Mouse (Mus musculus) embryonic facial prominence, embryonic 11.5 days (tissue): ENCODE measurements around the gene Cd93. TPM values are rescaled to one million over a fixed set of nuclear protein-coding genes. Genes with fewer than 3 reads are reported as not detected.
A peak's percentile ranks its signal among the peaks of the same experiment; 100 is the strongest.

Source experiments
- ATAC-seq: fragments of 200-750 bp; cut with Nextera tagmentation; replicated peaks from 2 replicates; pipeline ENCODE4 v1.8.0; 2017; ENCODE audit warnings: low read depth; ENCODE audit not compliant: insufficient number of reproducible peaks, low FRiP score, low TSS enrichment
- DNase-seq: peaks from one replicate; pipeline ENCODE4 v3.0.0-alpha.2; 2015; ENCODE audit warnings: low spot score
- H3K27ac ChIP-seq: fragments of 300-500 bp; sonication (generic); replicated peaks from 2 replicates; pipeline ENCODE4 v1.5.1; 2014; ENCODE audit warnings: mild to moderate bottlenecking, low read depth, low read length, control low read depth
- H3K27me3 ChIP-seq: fragments of 300-500 bp; sonication (generic); 2 replicates; pipeline ENCODE4 v1.6.1; 2014; ENCODE audit warnings: mild to moderate bottlenecking, low read length, moderate library complexity, mixed read lengths; ENCODE audit not compliant: control insufficient read depth, insufficient read depth
- H3K36me3 ChIP-seq: fragments of 300-500 bp; sonication (generic); replicated peaks from 2 replicates; pipeline ENCODE4 v1.6.1; 2014; ENCODE audit warnings: low read depth, mild to moderate bottlenecking, low read length, moderate library complexity, mixed read lengths; ENCODE audit not compliant: control insufficient read depth, insufficient read depth
- H3K4me1 ChIP-seq: fragments of 300-500 bp; sonication (generic); 2 replicates; pipeline ENCODE4 v1.6.1; 2014; ENCODE audit warnings: low read length, mixed read lengths; ENCODE audit not compliant: control insufficient read depth, insufficient read depth
- H3K4me2 ChIP-seq: fragments of 300-500 bp; sonication (generic); 2 replicates; pipeline ENCODE4 v1.6.1; 2014; ENCODE audit warnings: low read depth, mild to moderate bottlenecking, control low read depth, low read length, moderate library complexity
- H3K4me3 ChIP-seq: fragments of 300-500 bp; sonication (generic); 2 replicates; pipeline ENCODE4 v1.5.1; 2014; ENCODE audit warnings: low read depth, low read length, control low read depth
- H3K9ac ChIP-seq: fragments of 300-500 bp; sonication (generic); replicated peaks from 2 replicates; pipeline ENCODE4 v1.6.1; 2014; ENCODE audit warnings: mild to moderate bottlenecking, control low read depth, low read length
- H3K9me3 ChIP-seq: fragments of 300-500 bp; sonication (generic); replicated peaks from 2 replicates; pipeline ENCODE4 v1.6.1; 2016; ENCODE audit warnings: mild to moderate bottlenecking, low read length, inconsistent platforms, mixed read lengths; ENCODE audit not compliant: control insufficient read depth
- WGBS: fragments of 180-500 bp; shearing (Covaris S2); extraction: QIAGEN DNeasy Blood & Tissue Kit; methylation state at CpG from one replicate; pipeline ENCODE4 v1.1.7; 2014; 5-methylcytosine and 5-hydroxymethylcytosine counted together
- polyA plus RNA-seq: library from polyadenylated mRNA; unstranded; fragments of >200 nt; fragmentation: Nextera tagmentation; extraction: Ambion mirVana; gene quantifications from 2 replicates; pipeline ENCODE4 v1.2.1, GENCODE M21; 2014

Cd93 gene
- 7.2 and 7.4 TPM in 2 replicates for polyA plus RNA-seq

DNA sequence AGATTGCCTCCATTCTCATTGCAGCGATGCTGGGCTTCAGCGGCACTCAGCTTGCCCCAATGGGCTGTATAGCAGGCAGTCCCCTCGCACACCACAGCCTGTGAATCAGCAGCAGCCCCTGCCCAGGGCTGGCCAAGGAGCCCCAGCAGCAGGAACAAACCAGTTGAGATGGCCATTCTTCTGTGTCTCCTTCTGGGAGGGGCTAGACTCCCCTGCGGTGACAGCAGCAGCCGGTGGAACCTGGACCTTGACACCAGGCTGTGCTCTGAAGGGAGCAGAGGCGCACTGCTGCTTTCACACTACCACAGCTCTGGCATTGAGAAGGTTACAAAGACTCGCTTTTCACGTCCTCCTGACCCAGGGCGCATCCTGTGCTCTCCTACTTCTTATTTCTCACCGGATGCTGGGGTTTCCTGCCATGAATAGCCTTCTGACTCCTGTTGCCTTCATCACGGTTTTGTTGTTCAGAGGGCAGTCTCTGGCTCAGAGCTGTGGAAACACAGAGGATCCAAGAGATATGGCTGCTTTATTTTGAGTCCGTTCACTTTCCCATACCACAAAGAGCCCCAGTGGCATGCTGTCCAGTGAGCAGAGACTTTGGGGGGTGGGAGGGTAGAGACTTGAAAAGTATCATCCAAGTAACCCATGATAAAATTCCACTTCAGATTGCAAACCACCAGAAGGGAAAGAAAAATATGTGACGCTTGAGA, at the start of gene Cd93:
Gene Cd93, minus strand, starts transcription at position 315 of the 710 bp plus-strand sequence.
- Histone ChIP-seq H3K27me3 (no peaks in the 10 kb centered on the region), H3K4me1 (0 out of 2 replicates have a peak, but pooled peaks cover 3% of the 10 kb centered on the region), H3K27ac (peak within 1 kb of the TSS; percentile 35; the same call in 1 of the 2 replicates), H3K4me3 (peak within 1 kb of the TSS; percentile 5; the same call in 1 of the 2 replicates), H3K36me3 (no peaks in the 10 kb centered on the region), H3K9me3 (no peaks in the 10 kb centered on the region), H3K4me2 (no peak within 1 kb of the TSS), H3K9ac (0 out of 2 replicates have a peak within 1 kb of the TSS, but pooled peaks have one; percentile 9)
- DNase-seq (no peak), ATAC-seq (no peak)
- WGBS: 49% methylated on average over 13 of the region's 13 CpGs

GRCm38 (mm10) chr2:148492108-148492507, 48.7 kb upstream of the Cd93 start:
- Histone ChIP-seq H3K27ac (no peak overlapping the region), H3K4me2 (no peak overlapping the region), H3K9ac (no peak overlapping the region), H3K4me3 (no peak overlapping the region), H3K36me3 (no peaks in the 10 kb centered on the region), H3K4me1 (no peaks in the 10 kb centered on the region), H3K9me3 (no peaks in the 10 kb centered on the region), H3K27me3 (no peaks in the 10 kb centered on the region)
- 74% methylated on average over 4 of the region's 4 CpGs for WGBS
- no peak for ATAC-seq
- no peak for DNase-seq

- DNase-seq (no peak), ATAC-seq (no peak)
- H3K4me2 ChIP-seq: no peak overlapping the region
- no peaks in the 10 kb centered on the region for H3K9me3 ChIP-seq
- H3K9ac ChIP-seq: no peak overlapping the region
- no peak overlapping the region for H3K4me3 ChIP-seq
- H3K27me3 ChIP-seq: no peaks in the 10 kb centered on the region
- WGBS: 65% methylated on average over 6 of the region's 6 CpGs
- no peaks in the 10 kb centered on the region for H3K4me1 ChIP-seq
- no peaks in the 10 kb centered on the region for H3K36me3 ChIP-seq
- no peak overlapping the region for H3K27ac ChIP-seq
Observed at GRCm38 (mm10) chr2:148490150-148490549, 46.8 kb upstream of the Cd93 start.

GRCm38 (mm10) chr2:148488885-148489284, 45.5 kb upstream of the Cd93 start:
- H3K4me1 ChIP-seq: no peaks in the 10 kb centered on the region
- H3K4me2 ChIP-seq: no peak overlapping the region
- no peak overlapping the region for H3K4me3 ChIP-seq
- H3K27me3 ChIP-seq: no peaks in the 10 kb centered on the region
- 90% methylated on average over 2 of the region's 2 CpGs for WGBS
- no peak overlapping the region for H3K27ac ChIP-seq
- ATAC-seq (no peak), DNase-seq (no peak)
- no peak overlapping the region for H3K9ac ChIP-seq
- no peaks in the 10 kb centered on the region for H3K36me3 ChIP-seq
- no peaks in the 10 kb centered on the region for H3K9me3 ChIP-seq

DNA sequence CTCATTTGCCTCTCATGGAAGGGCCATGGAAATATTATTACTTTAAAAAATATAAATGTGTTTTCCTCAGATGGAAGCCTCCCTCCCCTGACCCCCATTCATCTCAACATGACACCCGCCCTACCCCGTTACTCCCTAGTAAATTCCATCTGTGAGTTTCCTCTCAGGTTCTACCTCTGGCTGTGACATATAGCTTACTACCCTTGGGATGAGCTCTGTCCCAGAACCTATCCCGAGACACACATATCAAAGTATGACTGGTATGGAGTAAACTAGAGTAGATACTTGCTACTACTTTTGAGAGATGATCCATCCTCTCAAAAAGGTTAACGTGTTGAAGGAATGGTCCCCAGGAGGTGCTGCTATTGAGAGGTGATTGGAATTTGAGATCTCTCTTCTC, 42.2 kb upstream of the Cd93 start:
- Histone ChIP-seq H3K27me3 (no peaks in the 10 kb centered on the region), H3K4me2 (no peak overlapping the region), H3K4me1 (no peaks in the 10 kb centered on the region), H3K36me3 (no peaks in the 10 kb centered on the region), H3K4me3 (no peak overlapping the region), H3K9me3 (no peaks in the 10 kb centered on the region), H3K27ac (no peak overlapping the region), H3K9ac (no peak overlapping the region)
- 93% methylated on average over 4 of the region's 4 CpGs for WGBS
- DNase-seq (no peak), ATAC-seq (no peak)

DNA sequence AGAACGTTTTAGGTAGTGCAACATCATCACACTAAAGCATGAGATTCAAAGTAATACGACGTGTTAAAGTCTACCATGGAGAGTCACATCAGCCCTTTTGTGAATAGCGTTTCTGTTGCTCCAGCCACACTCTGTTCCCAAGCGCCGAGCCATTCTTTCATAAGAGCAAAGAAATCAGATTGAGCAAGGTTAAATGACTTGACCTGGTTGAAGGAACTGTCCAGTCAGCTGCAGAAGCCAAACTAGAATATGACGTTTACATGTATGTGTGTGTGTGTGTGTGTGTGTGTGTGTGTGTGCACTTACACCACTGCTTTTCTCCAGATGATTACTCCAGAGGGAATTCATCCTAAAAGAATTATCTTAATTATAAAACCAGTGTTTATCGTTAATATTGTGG, 37.0 kb upstream of the Cd93 start:
- Histone ChIP-seq H3K9me3 (no peaks in the 10 kb centered on the region), H3K4me2 (no peak overlapping the region), H3K36me3 (no peaks in the 10 kb centered on the region), H3K4me3 (no peak overlapping the region), H3K27me3 (no peaks in the 10 kb centered on the region), H3K4me1 (no peaks in the 10 kb centered on the region), H3K9ac (no peak overlapping the region), H3K27ac (no peak overlapping the region)
- DNase-seq (no peak), ATAC-seq (no peak)
- WGBS: 89% methylated on average over 8 of the region's 8 CpGs

- Histone ChIP-seq H3K9me3 (no peaks in the 10 kb centered on the region), H3K27ac (no peak overlapping the region), H3K4me1 (no peaks in the 10 kb centered on the region), H3K36me3 (no peaks in the 10 kb centered on the region), H3K4me2 (no peak overlapping the region), H3K27me3 (no peaks in the 10 kb centered on the region), H3K9ac (no peak overlapping the region), H3K4me3 (no peak overlapping the region)
- WGBS: 37% methylated on average over 3 of the region's 3 CpGs
- DNase-seq (peak; percentile 31), ATAC-seq (peak; percentile 52; the same call in 1 of the 2 replicates)
Observed at GRCm38 (mm10) chr2:148478141-148478701, 34.9 kb upstream of the Cd93 start.

GRCm38 (mm10) chr2:148477346-148477745, 34.0 kb upstream of the Cd93 start:
- no peak overlapping the region for H3K4me2 ChIP-seq
- DNase-seq: no peak
- no peak for ATAC-seq
- WGBS: 75% methylated on average over 2 of the region's 2 CpGs
- no peak overlapping the region for H3K9ac ChIP-seq
- H3K27ac ChIP-seq: no peak overlapping the region
- no peaks in the 10 kb centered on the region for H3K4me1 ChIP-seq
- no peaks in the 10 kb centered on the region for H3K27me3 ChIP-seq
- H3K4me3 ChIP-seq: no peak overlapping the region
- no peaks in the 10 kb centered on the region for H3K36me3 ChIP-seq
- no peaks in the 10 kb centered on the region for H3K9me3 ChIP-seq
